Mouse (Mus musculus) lung, embryonic 15.5 days (tissue): ENCODE measurements around the gene Syk. TPM values are rescaled to one million over a fixed set of nuclear protein-coding genes. Genes with fewer than 3 reads are reported as not detected.

ENCODE experiments used
- ATAC-seq: fragments of 200-750 bp; cut with Nextera tagmentation; 2 replicates; pipeline ENCODE4 v1.8.0; 2017; ENCODE audit warnings: moderate number of reproducible peaks, borderline replicate concordance; ENCODE audit not compliant: low FRiP score, low TSS enrichment; ENCODE audit errors: extremely low read depth
- H3K27ac ChIP-seq: fragments of 300-500 bp; sonication (generic); 2 replicates; pipeline ENCODE4 v1.5.1; 2015; ENCODE audit warnings: moderate library complexity, mild to moderate bottlenecking, inconsistent platforms
- H3K27me3 ChIP-seq: fragments of 300-500 bp; sonication (generic); 2 replicates; pipeline ENCODE4 v1.6.1; 2015; ENCODE audit warnings: inconsistent platforms
- H3K36me3 ChIP-seq: fragments of 300-500 bp; sonication (generic); 2 replicates; pipeline ENCODE4 v1.6.1; 2015; ENCODE audit warnings: inconsistent platforms
- H3K4me1 ChIP-seq: fragments of 300-500 bp; sonication (generic); 2 replicates; pipeline ENCODE4 v1.6.1; 2015; ENCODE audit warnings: inconsistent platforms
- H3K4me2 ChIP-seq: fragments of 300-500 bp; sonication (generic); 2 replicates; pipeline ENCODE4 v1.6.1; 2015; ENCODE audit warnings: inconsistent platforms, mild to moderate bottlenecking, moderate library complexity
- H3K4me3 ChIP-seq: fragments of 300-500 bp; sonication (generic); 2 replicates; pipeline ENCODE4 v1.5.1; 2015; ENCODE audit warnings: mild to moderate bottlenecking, inconsistent platforms
- H3K9ac ChIP-seq: fragments of 300-500 bp; sonication (generic); 2 replicates; pipeline ENCODE4 v1.6.1; 2015; ENCODE audit warnings: inconsistent platforms
- H3K9me3 ChIP-seq: fragments of 300-500 bp; sonication (generic); 2 replicates; pipeline ENCODE4 v1.6.1; 2016; ENCODE audit warnings: inconsistent platforms
- WGBS: fragments of 180-500 bp; shearing (Covaris S2); methylation state at CpG from one replicate; pipeline ENCODE4 v1.1.7; 2015; 5-methylcytosine and 5-hydroxymethylcytosine counted together
- polyA plus RNA-seq: library from polyadenylated mRNA; unstranded; fragments of >200 nt; fragmentation: Nextera tagmentation; extraction: Ambion mirVana; gene quantifications from 2 replicates; pipeline ENCODE4 v1.2.1, GENCODE M21; 2015

Gene Syk
- polyA plus RNA-seq, 1 experiment from 2014 or later = 5.3 TPM

DNA sequence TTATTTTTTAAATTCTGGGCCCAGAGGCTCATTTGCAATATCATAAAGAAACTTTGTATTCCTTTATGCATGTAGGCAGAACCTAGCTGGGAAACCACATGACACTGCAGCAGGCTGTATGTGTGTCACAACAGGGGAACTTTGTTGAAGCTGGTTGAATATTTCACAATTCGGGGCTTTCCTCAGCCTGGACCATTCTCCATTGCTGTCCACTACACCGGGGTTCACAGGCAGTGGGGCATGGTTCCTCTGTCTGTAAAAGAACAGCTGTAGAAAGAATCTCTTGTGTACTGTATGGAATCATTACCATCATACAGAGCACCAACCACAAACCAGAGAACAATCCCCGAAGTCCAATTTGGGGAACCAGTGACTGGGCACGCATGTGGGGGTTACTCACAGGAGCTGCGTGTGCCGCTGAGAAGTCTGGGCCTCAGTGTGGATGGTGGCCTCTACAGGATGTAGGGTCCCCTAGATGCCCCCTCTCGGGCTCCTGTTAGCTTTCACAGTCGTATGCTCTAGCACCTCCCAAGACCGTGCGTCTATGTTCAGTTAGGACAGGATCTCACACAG lies 53.3 kb downstream of the Syk start:
- Histone ChIP-seq H3K4me2 (no peak overlapping the region), H3K9ac (no peak overlapping the region), H3K27ac (no peak overlapping the region), H3K4me3 (no peak overlapping the region), H3K27me3 (no peaks in the 10 kb centered on the region), H3K36me3 (no peaks in the 10 kb centered on the region), H3K4me1 (no peaks in the 10 kb centered on the region), H3K9me3 (no peaks in the 10 kb centered on the region)
- no peak for ATAC-seq
- WGBS = 82% methylated on average over 10 of the region's 10 CpGs

DNA sequence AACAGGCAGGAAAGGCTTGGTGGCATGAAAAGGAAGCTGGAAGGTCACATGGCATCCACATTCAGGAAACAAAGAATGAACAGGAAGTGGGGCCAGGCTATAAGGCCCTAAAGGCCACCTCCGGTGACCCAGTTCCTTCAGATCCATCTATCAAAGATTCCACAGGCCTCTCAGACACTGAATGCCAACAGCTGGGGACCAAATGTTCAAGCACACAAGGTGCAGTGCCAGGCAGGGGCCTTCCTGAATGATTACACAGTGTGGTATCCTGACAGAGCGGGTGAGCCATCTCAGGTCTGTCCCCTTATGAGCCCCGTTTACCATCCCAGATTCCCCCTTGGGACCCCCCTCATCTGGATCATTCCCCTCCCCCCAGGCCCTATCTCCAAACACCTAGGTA lies 63.6 kb downstream of the Syk start:
- H3K4me2 ChIP-seq = no peak overlapping the region
- no peaks in the 10 kb centered on the region for H3K27me3 ChIP-seq
- H3K4me1 ChIP-seq = no peaks in the 10 kb centered on the region
- no peaks in the 10 kb centered on the region for H3K36me3 ChIP-seq
- H3K4me3 ChIP-seq = no peak overlapping the region
- 77% methylated on average over 3 of the region's 3 CpGs for WGBS
- no peaks in the 10 kb centered on the region for H3K9me3 ChIP-seq
- no peak overlapping the region for H3K27ac ChIP-seq
- no peak overlapping the region for H3K9ac ChIP-seq
- no peak for ATAC-seq

DNA sequence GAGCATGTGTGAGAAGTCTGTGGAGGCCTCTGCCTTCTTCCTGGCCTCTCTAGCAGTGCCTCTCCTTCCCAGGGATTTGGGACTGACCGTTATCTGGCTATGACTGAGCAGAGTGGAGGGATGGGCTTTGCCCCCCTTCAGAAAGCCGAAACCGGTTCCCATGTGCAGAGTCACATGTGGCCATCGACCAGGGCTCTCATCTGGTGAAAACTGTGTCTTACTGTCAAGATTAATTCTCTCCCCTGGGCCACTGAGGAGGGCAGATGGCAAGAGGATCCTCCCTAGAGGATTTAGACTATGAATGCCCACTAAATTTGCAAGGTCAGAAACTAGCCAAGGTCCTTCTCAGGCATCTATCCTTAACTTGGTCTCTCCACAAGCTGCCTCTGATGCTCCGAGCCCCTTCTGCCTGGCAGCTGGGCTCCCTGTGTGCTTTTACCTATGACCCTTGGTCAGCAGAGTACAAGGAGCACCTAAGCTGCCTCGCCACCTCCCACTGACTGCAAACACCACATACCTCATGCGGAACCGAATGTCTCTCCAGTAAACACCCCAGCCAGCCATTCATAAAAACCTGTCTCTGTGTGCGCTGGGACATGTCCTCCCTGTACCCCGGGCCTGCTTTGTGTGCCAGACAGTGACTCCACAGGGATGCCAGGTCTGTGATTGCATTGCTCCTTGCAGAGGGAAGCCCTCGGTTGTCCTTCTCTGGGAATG lies 65.2 kb downstream of the Syk start:
- no peaks in the 10 kb centered on the region for H3K9me3 ChIP-seq
- no peak overlapping the region for H3K4me3 ChIP-seq
- no peaks in the 10 kb centered on the region for H3K27me3 ChIP-seq
- H3K36me3 ChIP-seq = no peaks in the 10 kb centered on the region
- H3K9ac ChIP-seq = no peak overlapping the region
- ATAC-seq = no peak
- no peak overlapping the region for H3K27ac ChIP-seq
- WGBS = 65% methylated on average over 11 of the region's 11 CpGs
- H3K4me1 ChIP-seq = no peaks in the 10 kb centered on the region
- H3K4me2 ChIP-seq = no peak overlapping the region

DNA sequence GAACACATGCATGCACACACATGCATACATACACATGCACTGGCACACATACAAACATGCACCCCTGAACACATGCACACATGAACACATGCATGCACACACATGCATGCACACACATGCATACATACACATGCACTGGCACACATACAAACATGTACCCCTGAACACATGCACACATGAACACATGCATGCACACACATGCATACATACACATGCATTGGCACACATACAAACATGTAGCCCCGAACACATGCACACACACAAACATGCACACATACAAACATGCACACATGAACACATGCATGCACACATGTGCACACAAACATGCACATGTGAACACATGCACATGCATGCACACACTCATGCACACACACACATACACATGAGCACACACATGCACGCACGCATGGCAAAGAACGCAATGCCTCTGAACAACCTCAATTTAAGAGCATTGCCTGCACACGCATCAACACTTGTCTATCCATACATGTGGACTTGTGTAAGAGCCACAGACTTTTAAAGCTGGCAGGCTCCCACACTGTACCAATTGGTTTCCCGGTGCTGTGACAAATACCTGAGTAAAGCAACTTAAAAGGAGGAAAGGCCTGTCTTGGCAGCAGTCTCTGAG lies 66.9 kb downstream of the Syk start:
- H3K4me1 ChIP-seq = no peaks in the 10 kb centered on the region
- WGBS = 92% methylated on average over 6 of the region's 6 CpGs
- H3K9ac ChIP-seq = no peak overlapping the region

DNA sequence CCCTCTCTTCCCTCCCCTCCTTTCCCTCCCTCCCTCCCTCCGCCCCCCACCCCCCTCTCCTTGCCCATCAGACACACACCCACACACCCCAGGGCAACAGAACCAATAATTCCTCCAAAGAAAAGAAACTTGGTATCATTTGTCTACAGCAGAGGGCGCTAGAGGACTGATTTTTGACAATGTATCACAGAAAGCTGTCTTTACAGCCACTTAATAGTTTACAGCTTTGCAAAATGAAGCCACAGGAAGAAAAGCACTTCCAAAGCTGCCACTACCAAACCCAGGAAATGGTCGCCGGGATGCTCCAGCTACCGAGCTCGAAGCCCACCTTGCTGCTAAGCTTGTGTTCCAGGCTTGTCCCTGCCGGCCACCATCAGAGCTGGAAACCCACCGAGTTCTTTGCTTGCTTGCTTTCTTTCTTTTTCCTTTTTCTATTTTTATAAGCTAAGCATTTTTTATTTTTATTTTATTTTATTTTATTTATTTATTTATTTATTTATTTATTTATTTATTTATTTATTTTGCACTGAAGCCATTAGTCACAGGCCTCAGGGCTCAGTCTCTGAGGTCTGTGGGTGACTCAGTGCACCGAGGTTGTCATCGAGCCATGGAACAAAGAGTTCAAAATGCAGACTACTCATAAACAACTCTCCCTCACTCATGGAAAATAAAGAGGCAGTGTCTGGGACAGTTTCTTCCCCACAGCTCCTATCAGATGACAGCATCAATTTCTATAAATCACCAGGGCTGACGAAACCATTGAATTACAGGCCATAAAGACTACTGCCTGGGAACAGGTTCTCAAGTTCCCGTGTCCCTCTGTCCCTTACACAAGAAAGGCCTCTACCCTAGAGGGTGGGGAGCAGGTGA lies 68.6 kb downstream of the Syk start:
- H3K36me3 ChIP-seq = no peaks in the 10 kb centered on the region
- peaks cover 14% of the 10 kb centered on the region for H3K27me3 ChIP-seq
- no peak overlapping the region for H3K9ac ChIP-seq
- no peak overlapping the region for H3K4me2 ChIP-seq
- no peak overlapping the region for H3K4me3 ChIP-seq
- 46% methylated on average over 11 of the region's 12 CpGs for WGBS
- H3K4me1 ChIP-seq = no peaks in the 10 kb centered on the region
- no peak overlapping the region for H3K27ac ChIP-seq
- H3K9me3 ChIP-seq = no peaks in the 10 kb centered on the region
- ATAC-seq = no peak

More for the DNA sequence above, 66.9 kb downstream of the Syk start:
- Histone ChIP-seq H3K4me2 (no peak overlapping the region), H3K36me3 (no peaks in the 10 kb centered on the region), H3K9me3 (no peaks in the 10 kb centered on the region), H3K27me3 (peaks cover 4% of the 10 kb centered on the region; the same call in 1 of the 2 replicates), H3K27ac (no peak overlapping the region), H3K4me3 (no peak overlapping the region)
- ATAC-seq = no peak

DNA sequence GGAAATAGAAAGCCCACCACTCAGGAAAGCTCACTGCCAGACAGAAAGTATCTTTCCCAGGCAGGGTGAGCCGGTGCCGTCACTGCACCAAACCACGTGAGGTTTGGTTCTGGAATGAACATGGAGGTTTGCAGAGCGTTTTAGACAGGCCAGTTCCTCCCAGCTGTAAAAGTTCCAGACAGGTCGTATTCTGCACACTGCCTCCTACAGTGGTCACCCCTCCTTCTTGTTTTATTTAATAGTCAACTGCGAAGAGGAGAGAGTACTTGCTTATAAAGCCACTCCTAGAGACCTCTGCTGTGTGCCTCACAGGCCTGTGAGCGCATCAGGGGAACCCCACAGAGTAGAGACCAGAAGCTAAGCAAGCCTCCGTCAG lies 69.3 kb downstream of the Syk start:
- no peak for ATAC-seq
- no peak overlapping the region for H3K4me2 ChIP-seq
- H3K27ac ChIP-seq = no peak overlapping the region
- no peak overlapping the region for H3K4me3 ChIP-seq
- H3K36me3 ChIP-seq = no peaks in the 10 kb centered on the region
- peaks cover 18% of the 10 kb centered on the region for H3K27me3 ChIP-seq
- WGBS = 85% methylated on average over 8 of the region's 8 CpGs
- no peak overlapping the region for H3K9ac ChIP-seq
- no peaks in the 10 kb centered on the region for H3K9me3 ChIP-seq
- H3K4me1 ChIP-seq = no peaks in the 10 kb centered on the region

DNA sequence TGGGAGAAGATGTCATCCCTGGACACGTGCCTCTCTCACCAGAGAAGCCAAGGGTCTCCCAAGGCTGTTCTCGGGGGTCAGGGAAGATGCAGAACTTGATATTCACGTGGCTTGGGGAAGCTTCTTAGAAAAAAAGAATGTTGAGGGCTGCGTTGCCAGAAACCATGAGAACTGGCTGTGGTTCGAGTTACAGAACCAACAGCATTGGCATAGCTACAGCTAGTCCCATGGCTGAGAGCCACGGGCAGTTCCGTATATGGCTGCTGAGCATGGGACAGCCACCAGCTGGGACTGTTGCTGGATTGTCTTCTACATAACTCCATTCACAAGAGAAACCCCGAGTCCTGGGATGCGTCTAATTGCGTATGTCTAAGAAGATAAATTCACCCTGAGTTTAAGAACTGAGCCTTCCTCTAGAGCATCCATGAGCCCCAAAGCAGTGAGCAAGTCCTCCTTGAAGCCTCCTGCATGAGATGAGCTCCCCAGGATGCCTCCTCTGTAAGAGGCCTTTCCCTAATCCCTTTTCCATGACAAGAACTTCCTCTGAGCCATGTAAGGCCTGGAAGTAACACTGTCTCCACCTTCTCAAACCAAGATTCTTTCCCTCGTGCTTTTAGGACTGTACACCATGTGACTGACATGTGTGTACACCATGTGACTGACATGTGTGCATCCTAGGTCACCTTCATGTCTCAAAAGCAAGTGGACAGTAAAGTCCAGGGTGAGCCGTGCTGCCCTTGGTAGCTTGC lies 71.3 kb downstream of the Syk start:
- no peak overlapping the region for H3K9ac ChIP-seq
- H3K27ac ChIP-seq = no peak overlapping the region
- 0 out of 2 replicates have a peak, but pooled peaks have one; percentile 50 for ATAC-seq
- no peak overlapping the region for H3K4me2 ChIP-seq
- 0 out of 2 replicates have a peak, but pooled peaks cover 7% of the 10 kb centered on the region for H3K4me1 ChIP-seq
- 53% methylated on average over 12 of the region's 12 CpGs for WGBS
- H3K4me3 ChIP-seq = no peak overlapping the region
- no peaks in the 10 kb centered on the region for H3K36me3 ChIP-seq
- H3K27me3 ChIP-seq = peaks cover 28% of the 10 kb centered on the region
- no peaks in the 10 kb centered on the region for H3K9me3 ChIP-seq

DNA sequence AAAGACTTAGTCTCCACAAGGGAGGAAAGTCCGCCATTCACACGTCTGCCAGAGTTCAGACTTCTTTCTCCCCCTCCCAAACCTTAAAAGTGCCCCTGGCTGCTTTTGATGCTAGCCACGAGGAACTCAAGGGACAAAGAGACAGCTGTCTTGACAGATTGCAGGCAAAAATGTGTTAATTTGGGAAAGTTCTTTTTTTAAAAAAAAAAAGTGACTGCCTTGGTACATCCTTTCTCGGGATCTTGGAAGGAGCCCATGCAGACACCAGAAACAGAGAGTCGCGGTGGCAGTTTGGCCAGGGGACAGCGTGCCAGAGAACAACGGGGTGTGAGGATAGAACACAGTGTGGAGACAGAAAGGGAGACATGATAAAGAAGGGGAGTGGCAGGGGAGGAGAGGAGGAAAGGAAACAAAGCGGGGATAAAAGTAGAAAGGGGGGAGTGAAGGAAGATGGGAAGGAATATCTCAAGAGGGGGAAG lies 71.9 kb downstream of the Syk start:
- 36% methylated on average over 9 of the region's 9 CpGs for WGBS
- no peaks in the 10 kb centered on the region for H3K36me3 ChIP-seq
- no peak overlapping the region for H3K4me2 ChIP-seq
- no peak overlapping the region for H3K27ac ChIP-seq
- H3K9me3 ChIP-seq = no peaks in the 10 kb centered on the region
- no peak overlapping the region for H3K9ac ChIP-seq
- H3K4me3 ChIP-seq = no peak overlapping the region
- H3K4me1 ChIP-seq = 0 out of 2 replicates have a peak, but pooled peaks cover 7% of the 10 kb centered on the region
- no peak for ATAC-seq
- H3K27me3 ChIP-seq = peaks cover 31% of the 10 kb centered on the region

DNA sequence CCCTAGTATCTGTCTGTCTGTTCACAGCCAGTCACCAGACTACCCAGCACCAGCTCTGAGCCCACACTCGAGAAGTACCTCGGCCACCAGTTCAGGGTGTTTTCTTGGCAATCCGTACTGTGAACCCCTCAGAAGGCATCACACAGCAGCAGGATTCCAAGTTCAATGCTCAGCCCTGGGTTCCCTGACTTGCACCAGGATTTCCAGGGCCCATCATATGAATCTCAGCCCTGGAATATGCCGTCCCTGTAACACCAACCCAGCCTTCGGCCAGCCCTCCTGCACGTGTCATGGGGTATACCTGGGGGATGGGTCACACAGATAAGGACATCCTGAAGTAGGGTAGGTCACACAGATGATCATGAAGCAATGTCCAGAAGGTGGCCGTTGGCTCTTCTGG lies 75.0 kb downstream of the Syk start:
- H3K27ac ChIP-seq = no peak overlapping the region
- H3K4me1 ChIP-seq = 0 out of 2 replicates have a peak, but pooled peaks cover 7% of the 10 kb centered on the region
- H3K27me3 ChIP-seq = peaks cover 31% of the 10 kb centered on the region
- ATAC-seq = no peak
- no peaks in the 10 kb centered on the region for H3K36me3 ChIP-seq
- 75% methylated on average over 7 of the region's 7 CpGs for WGBS
- no peak overlapping the region for H3K4me3 ChIP-seq
- H3K9ac ChIP-seq = no peak overlapping the region
- H3K4me2 ChIP-seq = no peak overlapping the region
- H3K9me3 ChIP-seq = no peaks in the 10 kb centered on the region

DNA sequence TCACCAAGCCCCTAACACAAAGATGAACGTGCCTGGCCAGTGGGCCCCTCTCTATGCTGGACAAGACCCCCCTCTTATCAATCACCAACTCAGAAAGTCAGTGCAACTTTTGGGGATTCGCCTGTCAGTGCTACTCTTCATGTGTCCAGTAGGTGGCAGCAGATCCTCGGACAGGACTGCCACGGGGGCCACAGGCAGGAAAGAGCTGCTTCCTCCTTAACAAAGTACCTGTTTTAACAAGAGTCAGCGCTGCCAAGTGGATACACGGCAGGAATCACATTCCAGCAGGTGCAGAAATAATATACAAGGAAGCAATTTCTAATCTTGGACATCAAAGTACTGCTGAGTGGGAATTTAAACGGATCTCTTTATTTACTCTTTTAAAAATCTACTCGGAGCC lies 75.5 kb downstream of the Syk start:
- Histone ChIP-seq H3K27me3 (peaks cover 31% of the 10 kb centered on the region), H3K4me2 (peak overlapping the region; percentile 26), H3K9ac (no peak overlapping the region), H3K36me3 (no peaks in the 10 kb centered on the region), H3K27ac (no peak overlapping the region), H3K4me1 (0 out of 2 replicates have a peak, but pooled peaks cover 7% of the 10 kb centered on the region), H3K9me3 (no peaks in the 10 kb centered on the region), H3K4me3 (no peak overlapping the region)
- ATAC-seq = no peak
- WGBS = 2% methylated on average over 8 of the region's 8 CpGs

DNA sequence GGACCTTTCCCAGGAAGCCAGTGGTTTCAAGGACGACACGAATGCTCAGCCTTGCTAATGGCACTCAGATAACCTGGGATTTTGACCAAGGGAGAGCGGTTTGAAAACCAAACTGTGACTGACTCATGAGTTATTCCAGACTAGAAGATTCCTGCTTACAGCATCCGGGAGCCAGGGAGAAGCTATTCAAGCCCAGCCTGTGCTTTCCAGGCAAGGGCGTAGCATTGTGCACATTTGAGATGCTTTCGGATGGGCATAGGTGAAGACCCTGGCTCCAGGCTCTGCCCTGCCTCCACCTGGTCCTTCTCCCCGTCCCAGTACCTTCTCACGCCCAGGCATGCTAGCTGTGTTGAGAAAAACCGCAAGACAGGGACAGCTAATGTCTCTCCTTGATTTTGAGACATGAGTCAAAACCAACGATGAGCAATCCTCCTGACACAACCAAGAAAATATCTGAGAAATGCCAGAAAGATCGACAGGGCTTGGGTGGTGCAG lies 76.2 kb downstream of the Syk start:
- H3K36me3 ChIP-seq = no peaks in the 10 kb centered on the region
- H3K4me2 ChIP-seq = peak overlapping the region; percentile 26; the same call in 1 of the 2 replicates
- no peak for ATAC-seq
- H3K9ac ChIP-seq = no peak overlapping the region
- peaks cover 31% of the 10 kb centered on the region for H3K27me3 ChIP-seq
- H3K9me3 ChIP-seq = no peaks in the 10 kb centered on the region
- no peak overlapping the region for H3K4me3 ChIP-seq
- WGBS = 78% methylated on average over 11 of the region's 11 CpGs
- H3K4me1 ChIP-seq = 0 out of 2 replicates have a peak, but pooled peaks cover 7% of the 10 kb centered on the region
- H3K27ac ChIP-seq = no peak overlapping the region
